Mouse (Mus musculus): ENCODE data around the gene Kif18a. TPM values are rescaled to one million over a fixed set of nuclear protein-coding genes. Genes with fewer than 3 reads are reported as not detected.

Kif18a gene
- polyA plus RNA-seq, 1 experiment from 2014 or later = 15.5 TPM

DNA sequence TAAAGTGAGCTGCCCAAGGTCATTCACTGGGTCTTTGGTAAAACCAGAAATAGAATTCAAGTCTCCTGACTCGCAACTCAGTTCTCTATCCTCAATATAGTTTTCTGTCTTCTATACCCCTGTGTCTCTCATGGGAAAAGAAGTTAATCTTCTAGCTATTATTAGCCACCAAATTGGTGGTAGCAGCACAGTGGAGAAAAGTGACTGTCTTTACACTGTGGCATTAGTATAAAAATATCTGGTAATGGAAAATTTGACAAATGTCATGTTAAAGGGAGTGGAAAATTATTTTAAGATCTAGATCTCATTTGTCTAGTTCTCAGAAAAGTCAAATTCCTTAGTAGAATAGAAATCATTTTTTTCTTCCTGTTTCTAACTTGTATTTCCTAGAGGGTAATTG lies 51.3 kb downstream of the Kif18a start:
- H3K27ac ChIP-seq (ENCODE audit: low read depth, low read length) = no peak overlapping the region
- H3K27me3 ChIP-seq (ENCODE audit: control insufficient read depth, insufficient read depth, low read length) = no peaks in the 10 kb centered on the region
- H3K9me3 ChIP-seq (replicated peaks; ENCODE audit: control insufficient read depth, low read length) = no peaks in the 10 kb centered on the region
- no peak overlapping the region for H3K9ac ChIP-seq (ENCODE audit: low read depth, low read length)
- ATAC-seq (replicated peaks; ENCODE audit: insufficient number of reproducible peaks, low FRiP score, low TSS enrichment) = no peak
- H3K36me3 ChIP-seq (ENCODE audit: control insufficient read depth, insufficient read depth, low read length) = peaks cover 3% of the 10 kb centered on the region; the same call in 1 of the 2 replicates
- no peaks in the 10 kb centered on the region for H3K4me1 ChIP-seq (ENCODE audit: control insufficient read depth, insufficient read depth, low read length)
- no peak overlapping the region for H3K4me3 ChIP-seq (ENCODE audit: low read depth, low read length)
- WGBS (ENCODE audit: insufficient replicate concordance) = 68% methylated on average over 1 of the region's 1 CpGs
- no peak overlapping the region for H3K4me2 ChIP-seq

DNA sequence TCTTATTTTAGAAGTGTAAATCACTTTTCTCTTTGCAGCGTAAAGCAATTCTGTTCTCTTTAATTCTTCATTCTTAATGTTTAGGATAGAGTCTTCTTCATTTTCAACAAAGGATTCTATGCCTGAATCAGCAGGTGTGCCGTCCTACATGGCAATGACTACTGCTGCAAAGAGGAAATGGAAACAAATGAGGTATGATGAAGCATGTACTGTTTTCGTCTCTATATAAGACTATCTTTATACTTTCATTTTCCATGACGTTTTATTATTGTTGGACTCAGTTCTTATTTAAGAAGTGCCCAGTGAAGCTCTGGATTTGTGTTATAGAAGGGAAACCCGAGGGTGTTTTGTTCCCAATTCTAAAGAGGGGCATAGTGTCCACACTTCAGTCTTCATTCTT lies 53.7 kb downstream of the Kif18a start:
- Histone ChIP-seq H3K27me3 (ENCODE audit: control insufficient read depth, insufficient read depth, low read length) (no peaks in the 10 kb centered on the region), H3K9ac (ENCODE audit: low read depth, low read length) (no peak overlapping the region), H3K4me1 (ENCODE audit: control insufficient read depth, insufficient read depth, low read length) (no peaks in the 10 kb centered on the region), H3K4me2 (no peak overlapping the region), H3K27ac (ENCODE audit: low read depth, low read length) (no peak overlapping the region), H3K4me3 (ENCODE audit: low read depth, low read length) (no peak overlapping the region), H3K36me3 (ENCODE audit: control insufficient read depth, insufficient read depth, low read length) (peaks cover 3% of the 10 kb centered on the region; the same call in 1 of the 2 replicates), H3K9me3 (replicated peaks; ENCODE audit: control insufficient read depth, low read length) (no peaks in the 10 kb centered on the region)
- 93% methylated on average over 5 of the region's 5 CpGs for WGBS (ENCODE audit: insufficient replicate concordance)
- ATAC-seq (replicated peaks; ENCODE audit: insufficient number of reproducible peaks, low FRiP score, low TSS enrichment) = no peak

DNA sequence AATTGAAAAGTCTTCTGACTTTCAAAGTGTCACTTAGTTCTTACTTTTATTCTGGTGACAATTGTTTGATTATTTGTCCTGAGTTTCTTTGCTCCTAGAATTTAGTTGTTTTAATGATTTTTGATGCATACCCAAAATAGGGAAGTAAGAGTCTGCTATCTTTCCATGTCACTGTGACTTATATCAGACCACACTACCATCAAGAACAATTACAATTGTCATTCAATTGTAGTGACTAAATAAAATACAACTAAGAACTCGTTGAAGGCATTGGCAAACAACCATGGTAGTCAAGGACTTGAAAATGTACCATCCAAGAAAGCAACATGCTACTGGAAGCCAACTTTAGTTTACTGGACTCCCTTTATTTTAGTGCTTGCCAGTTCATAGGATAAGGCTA lies 55.2 kb downstream of the Kif18a start:
- no peak overlapping the region for H3K9ac ChIP-seq (ENCODE audit: low read depth, low read length)
- H3K4me3 ChIP-seq (ENCODE audit: low read depth, low read length) = no peak overlapping the region
- H3K27ac ChIP-seq (ENCODE audit: low read depth, low read length) = no peak overlapping the region
- peaks cover 3% of the 10 kb centered on the region; the same call in 1 of the 2 replicates for H3K36me3 ChIP-seq (ENCODE audit: control insufficient read depth, insufficient read depth, low read length)
- WGBS (ENCODE audit: insufficient replicate concordance) = 89% methylated on average over 1 of the region's 1 CpGs
- H3K9me3 ChIP-seq (replicated peaks; ENCODE audit: control insufficient read depth, low read length) = no peaks in the 10 kb centered on the region
- no peaks in the 10 kb centered on the region for H3K4me1 ChIP-seq (ENCODE audit: control insufficient read depth, insufficient read depth, low read length)
- ATAC-seq (replicated peaks; ENCODE audit: insufficient number of reproducible peaks, low FRiP score, low TSS enrichment) = no peak
- H3K4me2 ChIP-seq = no peak overlapping the region
- no peaks in the 10 kb centered on the region for H3K27me3 ChIP-seq (ENCODE audit: control insufficient read depth, insufficient read depth, low read length)

DNA sequence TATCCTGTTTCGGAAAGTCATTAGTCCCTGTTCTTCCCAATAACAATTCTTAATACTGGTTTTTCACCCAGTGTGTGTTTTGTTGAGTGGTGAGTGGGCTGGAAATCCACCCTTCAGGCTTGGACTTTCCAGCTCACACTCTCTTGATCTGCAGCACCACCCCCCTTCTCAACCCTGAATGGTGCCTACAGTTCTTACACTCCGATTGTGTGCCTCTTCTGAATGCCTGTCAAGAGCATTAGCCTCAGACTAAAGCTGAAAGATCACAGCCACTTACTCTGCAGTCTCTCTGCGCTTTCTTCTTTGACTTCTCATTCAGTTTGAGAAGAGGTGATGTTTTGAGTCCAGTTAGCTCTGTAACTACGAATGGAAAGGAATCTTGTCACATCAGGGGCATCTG lies 64.8 kb downstream of the Kif18a start:
- H3K9ac ChIP-seq (ENCODE audit: low read depth, low read length) = no peak overlapping the region
- WGBS (ENCODE audit: insufficient replicate concordance) = 85% methylated on average over 4 of the region's 4 CpGs
- H3K4me2 ChIP-seq = no peak overlapping the region
- no peak for ATAC-seq (replicated peaks; ENCODE audit: insufficient number of reproducible peaks, low FRiP score, low TSS enrichment)
- no peak overlapping the region for H3K27ac ChIP-seq (ENCODE audit: low read depth, low read length)
- H3K4me1 ChIP-seq (ENCODE audit: control insufficient read depth, insufficient read depth, low read length) = no peaks in the 10 kb centered on the region
- H3K36me3 ChIP-seq (ENCODE audit: control insufficient read depth, insufficient read depth, low read length) = no peaks in the 10 kb centered on the region
- H3K9me3 ChIP-seq (replicated peaks; ENCODE audit: control insufficient read depth, low read length) = no peaks in the 10 kb centered on the region
- H3K27me3 ChIP-seq (ENCODE audit: control insufficient read depth, insufficient read depth, low read length) = no peaks in the 10 kb centered on the region
- H3K4me3 ChIP-seq (ENCODE audit: low read depth, low read length) = no peak overlapping the region

DNA sequence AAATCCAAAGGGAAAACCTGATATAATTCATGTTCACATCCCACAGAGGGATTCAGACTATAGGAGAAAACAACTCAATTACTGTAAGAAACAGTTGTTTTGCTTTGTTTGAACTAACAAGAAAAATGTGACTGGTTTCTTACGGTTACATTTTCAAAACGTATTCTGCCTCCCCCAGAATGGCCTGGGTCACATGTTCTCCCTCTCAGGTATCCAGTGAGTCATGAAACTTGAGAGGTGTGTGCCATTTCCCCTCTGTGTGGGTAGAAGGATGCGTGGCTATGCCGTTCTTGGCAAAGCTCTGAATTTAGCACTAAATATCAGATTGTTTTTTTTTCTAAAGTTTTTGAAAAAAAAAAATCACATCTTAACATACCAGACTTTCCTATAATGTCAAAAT lies 68.2 kb downstream of the Kif18a start:
- Histone ChIP-seq H3K4me3 (ENCODE audit: low read depth, low read length) (no peak overlapping the region), H3K9me3 (replicated peaks; ENCODE audit: control insufficient read depth, low read length) (no peaks in the 10 kb centered on the region), H3K36me3 (ENCODE audit: control insufficient read depth, insufficient read depth, low read length) (no peaks in the 10 kb centered on the region), H3K9ac (ENCODE audit: low read depth, low read length) (no peak overlapping the region), H3K27ac (ENCODE audit: low read depth, low read length) (no peak overlapping the region), H3K4me1 (ENCODE audit: control insufficient read depth, insufficient read depth, low read length) (no peaks in the 10 kb centered on the region), H3K4me2 (no peak overlapping the region), H3K27me3 (ENCODE audit: control insufficient read depth, insufficient read depth, low read length) (no peaks in the 10 kb centered on the region)
- ATAC-seq (replicated peaks; ENCODE audit: insufficient number of reproducible peaks, low FRiP score, low TSS enrichment) = no peak
- WGBS (ENCODE audit: insufficient replicate concordance) = 71% methylated on average over 4 of the region's 4 CpGs

DNA sequence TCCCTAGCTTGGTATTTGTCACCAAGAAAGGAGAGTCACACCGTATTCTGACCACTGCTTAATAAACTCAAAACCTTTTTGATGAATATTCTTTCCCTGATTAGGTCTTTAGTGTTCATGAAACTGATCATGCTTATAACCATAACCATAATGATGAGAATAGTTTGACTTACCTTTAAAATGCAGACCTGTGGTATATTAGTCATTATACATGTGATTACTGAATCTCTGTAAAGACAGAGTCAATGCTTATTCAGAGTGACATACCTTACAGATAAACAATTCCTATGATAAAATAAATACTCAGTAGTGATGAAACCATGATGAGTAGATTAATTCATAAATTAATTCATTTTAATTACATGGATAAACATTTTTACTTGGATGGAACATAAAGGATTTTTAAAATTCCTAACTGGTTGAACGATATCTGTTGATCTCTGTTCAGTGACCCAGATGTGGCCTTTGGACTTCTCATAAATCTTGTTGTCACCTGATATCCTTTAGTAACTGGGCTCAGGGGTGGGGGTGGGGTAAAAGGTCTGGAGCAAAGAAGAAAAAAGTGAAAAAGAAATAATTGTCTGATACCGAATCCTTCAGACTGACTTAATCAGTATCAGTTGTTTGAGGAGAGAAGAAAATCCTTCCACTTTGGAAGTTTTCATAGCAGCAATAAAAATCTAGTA lies 78.1 kb downstream of the Kif18a start:
- Histone ChIP-seq H3K9ac (ENCODE audit: low read depth, low read length) (no peak overlapping the region), H3K36me3 (ENCODE audit: control insufficient read depth, insufficient read depth, low read length) (no peaks in the 10 kb centered on the region), H3K27ac (ENCODE audit: low read depth, low read length) (no peak overlapping the region), H3K4me1 (ENCODE audit: control insufficient read depth, insufficient read depth, low read length) (no peaks in the 10 kb centered on the region), H3K9me3 (replicated peaks; ENCODE audit: control insufficient read depth, low read length) (no peaks in the 10 kb centered on the region), H3K27me3 (ENCODE audit: control insufficient read depth, insufficient read depth, low read length) (no peaks in the 10 kb centered on the region), H3K4me3 (ENCODE audit: low read depth, low read length) (no peak overlapping the region), H3K4me2 (no peak overlapping the region)
- 58% methylated on average over 3 of the region's 3 CpGs for WGBS (ENCODE audit: insufficient replicate concordance)
- no peak for ATAC-seq (replicated peaks; ENCODE audit: insufficient number of reproducible peaks, low FRiP score, low TSS enrichment)

DNA sequence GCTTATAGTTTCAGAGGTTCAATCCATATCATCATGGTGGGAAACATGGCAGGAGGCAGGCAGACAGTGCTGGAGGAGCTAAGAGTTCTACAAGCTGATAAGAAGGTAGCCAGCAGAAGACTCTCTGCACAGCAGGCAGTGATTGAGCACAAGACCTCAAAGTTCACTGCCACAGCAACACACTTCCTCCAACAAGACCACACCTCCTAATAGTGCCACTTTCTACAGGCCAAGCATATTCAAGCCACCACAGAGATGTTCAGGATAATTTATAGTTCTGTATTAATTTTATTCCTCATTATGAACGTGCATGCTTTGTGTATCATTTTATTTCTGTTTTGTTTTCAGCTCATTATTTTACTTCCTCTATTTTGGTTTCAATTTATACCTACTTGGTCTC lies 85.4 kb downstream of the Kif18a start:
- Histone ChIP-seq H3K4me1 (ENCODE audit: control insufficient read depth, insufficient read depth, low read length) (no peaks in the 10 kb centered on the region), H3K27ac (ENCODE audit: low read depth, low read length) (no peak overlapping the region), H3K27me3 (ENCODE audit: control insufficient read depth, insufficient read depth, low read length) (no peaks in the 10 kb centered on the region), H3K36me3 (ENCODE audit: control insufficient read depth, insufficient read depth, low read length) (no peaks in the 10 kb centered on the region), H3K9me3 (replicated peaks; ENCODE audit: control insufficient read depth, low read length) (no peaks in the 10 kb centered on the region), H3K4me2 (no peak overlapping the region), H3K9ac (ENCODE audit: low read depth, low read length) (no peak overlapping the region), H3K4me3 (ENCODE audit: low read depth, low read length) (no peak overlapping the region)
- ATAC-seq (replicated peaks; ENCODE audit: insufficient number of reproducible peaks, low FRiP score, low TSS enrichment) = no peak
- 78% methylated on average over 1 of the region's 1 CpGs for WGBS (ENCODE audit: insufficient replicate concordance)

DNA sequence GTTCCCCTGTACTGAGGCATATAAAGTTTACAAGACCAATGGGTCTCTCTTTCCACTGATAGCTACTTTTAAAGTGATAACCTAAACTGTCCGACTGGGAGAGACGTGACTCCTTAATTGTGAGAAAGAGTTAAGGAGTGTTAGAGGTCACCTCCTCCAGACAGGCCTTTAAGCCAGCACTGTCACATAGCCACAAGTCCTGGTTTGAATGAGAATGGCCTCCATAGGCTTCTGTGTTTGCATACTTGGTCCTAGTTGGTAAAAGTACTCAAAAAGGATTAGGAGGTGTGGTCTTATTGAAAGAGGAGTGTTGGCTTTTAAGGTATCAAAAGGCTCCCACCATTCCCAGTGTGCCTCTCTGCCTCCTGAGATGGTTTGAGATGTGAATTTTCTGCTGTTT lies 94.3 kb downstream of the Kif18a start:
- no peak overlapping the region for H3K4me2 ChIP-seq
- no peak overlapping the region for H3K27ac ChIP-seq (ENCODE audit: low read depth, low read length)
- H3K9me3 ChIP-seq (replicated peaks; ENCODE audit: control insufficient read depth, low read length) = no peaks in the 10 kb centered on the region
- no peak overlapping the region for H3K9ac ChIP-seq (ENCODE audit: low read depth, low read length)
- no peaks in the 10 kb centered on the region for H3K36me3 ChIP-seq (ENCODE audit: control insufficient read depth, insufficient read depth, low read length)
- no peak for ATAC-seq (replicated peaks; ENCODE audit: insufficient number of reproducible peaks, low FRiP score, low TSS enrichment)
- no peak overlapping the region for H3K4me3 ChIP-seq (ENCODE audit: low read depth, low read length)
- no peaks in the 10 kb centered on the region for H3K4me1 ChIP-seq (ENCODE audit: control insufficient read depth, insufficient read depth, low read length)
- WGBS (ENCODE audit: insufficient replicate concordance) = 28% methylated on average over 2 of the region's 2 CpGs
- no peaks in the 10 kb centered on the region for H3K27me3 ChIP-seq (ENCODE audit: control insufficient read depth, insufficient read depth, low read length)

DNA sequence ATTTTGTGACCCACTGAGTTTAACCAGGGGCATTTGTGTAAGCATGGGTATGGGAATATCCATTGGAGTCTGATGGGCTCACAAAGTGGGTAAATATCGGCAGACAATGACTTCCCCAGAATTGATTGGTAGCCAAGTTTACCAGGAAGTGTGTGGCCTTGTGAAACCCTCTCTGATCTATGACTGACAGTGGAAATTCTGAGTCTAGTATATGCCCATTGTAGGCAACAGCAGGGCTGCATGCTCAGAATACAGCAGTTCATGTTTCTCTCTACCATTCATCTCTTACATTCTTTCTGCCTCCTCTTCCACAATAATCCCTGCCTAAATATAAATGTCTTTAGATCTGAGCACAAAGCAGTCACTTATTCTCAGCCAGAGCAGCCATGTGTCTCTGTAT lies 103.5 kb downstream of the Kif18a start:
- 69% methylated on average over 1 of the region's 1 CpGs for WGBS (ENCODE audit: insufficient replicate concordance)
- no peaks in the 10 kb centered on the region for H3K36me3 ChIP-seq (ENCODE audit: control insufficient read depth, insufficient read depth, low read length)
- no peak overlapping the region for H3K4me2 ChIP-seq
- no peak overlapping the region for H3K4me3 ChIP-seq (ENCODE audit: low read depth, low read length)
- no peaks in the 10 kb centered on the region for H3K27me3 ChIP-seq (ENCODE audit: control insufficient read depth, insufficient read depth, low read length)
- no peak overlapping the region for H3K9ac ChIP-seq (ENCODE audit: low read depth, low read length)
- H3K9me3 ChIP-seq (replicated peaks; ENCODE audit: control insufficient read depth, low read length) = no peaks in the 10 kb centered on the region
- H3K27ac ChIP-seq (ENCODE audit: low read depth, low read length) = no peak overlapping the region
- no peak for ATAC-seq (replicated peaks; ENCODE audit: insufficient number of reproducible peaks, low FRiP score, low TSS enrichment)
- H3K4me1 ChIP-seq (ENCODE audit: control insufficient read depth, insufficient read depth, low read length) = no peaks in the 10 kb centered on the region
